Mouse (Mus musculus) bone marrow macrophage, adult 2 months (primary cell): Measurements from ENCODE around the gene S100b. TPM values are rescaled to one million over a fixed set of nuclear protein-coding genes. Genes with fewer than 3 reads are reported as not detected.

Source experiments
- H3K27ac ChIP-seq: 2 replicates; pipeline ENCODE4 v1.5.1; 2012; ENCODE audit warnings: low read depth, low read length; ENCODE audit not compliant: insufficient read depth
- H3K4me1 ChIP-seq: 2 replicates; pipeline ENCODE4 v1.6.1; 2012; ENCODE audit warnings: low read length; ENCODE audit not compliant: control insufficient read depth, insufficient read depth
- H3K4me3 ChIP-seq: 2 replicates; pipeline ENCODE4 v1.5.1; 2012; ENCODE audit warnings: mild to moderate bottlenecking, low read length, moderate library complexity; ENCODE audit not compliant: insufficient read depth
- CTCF ChIP-seq: IDR thresholded peaks from 2 replicates; pipeline ENCODE4 v1.5.1; 2012; ENCODE audit warnings: low read depth, mild to moderate bottlenecking, low read length, moderate library complexity
- POLR2A ChIP-seq: IDR thresholded peaks from 2 replicates; pipeline ENCODE4 v1.6.1; 2012; ENCODE audit warnings: mild to moderate bottlenecking, low read depth, low read length, borderline replicate concordance
- polyA plus RNA-seq: library from polyadenylated mRNA; stranded (reverse); fragments of >200 nt; gene quantifications from 2 replicates; pipeline ENCODE4 v1.2.4, GENCODE M21; 2012; ENCODE audit not compliant: missing spikeins, insufficient read depth, insufficient read length

S100b gene
- polyA plus RNA-seq, 1 experiment, result not detected

GRCm38 (mm10) chr10:76239401-76239800 lies 14.3 kb upstream of the S100b start:
- no peak overlapping the region for H3K27ac ChIP-seq

DNA sequence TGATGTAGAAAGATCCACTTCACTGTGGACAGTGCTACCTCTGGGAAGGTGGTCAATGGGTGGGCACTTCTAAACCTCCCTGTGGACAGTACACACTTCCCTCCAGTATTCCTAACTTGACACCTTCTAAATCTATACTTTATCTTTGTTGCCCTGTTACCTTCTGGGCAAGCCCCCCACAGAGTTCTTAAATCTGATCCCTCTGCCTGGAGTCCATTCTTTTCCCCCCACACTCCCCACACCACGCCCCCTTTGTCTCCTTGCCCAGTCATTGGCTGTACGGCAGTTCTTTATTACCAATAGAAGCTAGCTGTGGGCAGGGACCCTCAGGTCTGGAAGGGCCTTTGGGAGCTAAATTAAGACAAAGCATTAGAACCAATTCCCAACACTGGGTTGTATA lies 8.5 kb upstream of the S100b start:
- TF ChIP-seq POLR2A (no peak), CTCF (no peak)
- no peak overlapping the region for H3K27ac ChIP-seq
- H3K4me3 ChIP-seq, result no peak overlapping the region
- H3K4me1 ChIP-seq, result peaks cover 2% of the 10 kb centered on the region

More at GRCm38 (mm10) chr10:76239401-76239800, 14.3 kb upstream of the S100b start:
- Histone ChIP-seq H3K4me3 (no peak overlapping the region), H3K4me1 (peaks cover 12% of the 10 kb centered on the region)
- no peak for TF ChIP-seq POLR2A
- no peak for TF ChIP-seq CTCF

DNA sequence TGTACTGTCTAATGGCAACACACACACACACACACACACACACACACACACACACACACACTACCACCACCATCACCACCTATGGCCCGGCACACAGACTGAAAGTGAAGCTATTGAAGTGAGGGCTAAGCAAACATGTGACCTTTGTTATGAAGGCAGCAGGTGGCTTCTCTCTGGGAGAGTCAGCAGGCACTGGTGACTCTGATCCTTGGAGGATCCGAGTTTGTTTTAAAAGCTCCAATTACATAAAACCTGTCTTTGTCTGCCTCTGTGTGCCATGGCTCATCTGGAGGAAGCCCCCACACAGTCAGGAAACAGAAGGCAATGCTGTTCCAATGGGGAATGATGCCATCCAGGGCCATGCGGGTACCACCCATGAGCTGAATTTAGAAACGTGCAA lies 7.1 kb upstream of the S100b start:
- Histone ChIP-seq H3K27ac (no peak overlapping the region), H3K4me3 (no peak overlapping the region), H3K4me1 (peaks cover 2% of the 10 kb centered on the region)
- TF ChIP-seq CTCF (no peak), POLR2A (no peak)

GRCm38 (mm10) chr10:76247960-76248646 lies 5.5 kb upstream of the S100b start:
- TF ChIP-seq POLR2A (no peak), CTCF (no peak)
- Histone ChIP-seq H3K4me3 (no peak overlapping the region), H3K4me1 (peaks cover 7% of the 10 kb centered on the region), H3K27ac (no peak overlapping the region)

DNA sequence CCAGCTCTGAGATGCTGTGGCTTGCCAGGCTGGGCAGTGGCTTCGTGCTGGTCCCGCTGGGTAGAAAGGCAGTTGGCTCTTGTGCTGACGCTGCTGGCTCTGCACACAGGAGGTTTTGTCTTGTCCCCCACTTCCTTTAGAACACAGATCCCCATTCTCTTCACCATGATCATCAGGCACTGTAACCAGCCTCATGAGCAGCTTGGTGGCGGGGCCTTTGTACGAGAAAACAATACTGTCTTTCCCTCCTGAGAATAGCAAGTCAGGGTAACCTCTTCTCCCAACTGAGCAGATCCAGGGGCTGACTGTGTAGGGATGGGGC lies 5.0 kb upstream of the S100b start:
- Histone ChIP-seq H3K27ac (no peak overlapping the region), H3K4me1 (peaks cover 12% of the 10 kb centered on the region), H3K4me3 (no peak overlapping the region)
- TF ChIP-seq CTCF (no peak), POLR2A (no peak)

GRCm38 (mm10) chr10:76250870-76251269 lies 2.8 kb upstream of the S100b start:
- no peak overlapping the region for H3K27ac ChIP-seq
- no peak overlapping the region for H3K4me3 ChIP-seq
- TF ChIP-seq POLR2A, result no peak
- no peak for TF ChIP-seq CTCF
- H3K4me1 ChIP-seq, result peaks cover 14% of the 10 kb centered on the region

DNA sequence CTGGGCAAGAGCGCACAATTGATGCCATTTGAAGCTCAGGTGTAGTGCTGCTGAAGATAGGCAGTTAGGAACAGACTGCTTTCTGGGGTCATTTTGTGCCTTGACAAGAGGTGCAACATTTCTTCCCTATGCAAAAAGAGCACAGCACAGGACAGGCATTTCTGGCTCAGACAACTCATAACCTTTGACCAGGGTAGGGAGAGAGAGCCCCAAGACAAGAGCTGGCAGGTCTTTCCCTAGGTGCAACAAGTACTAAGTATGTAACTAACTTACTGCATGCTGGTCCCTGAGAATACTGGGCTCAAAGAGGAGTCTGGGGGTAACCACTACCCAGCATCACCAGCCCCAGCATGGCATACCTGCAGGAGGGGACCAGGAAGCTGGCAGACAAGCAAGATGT lies 574 bp upstream of the S100b start:
- Histone ChIP-seq H3K27ac (no peak overlapping the region), H3K4me3 (no peak overlapping the region)
- no peak for TF ChIP-seq CTCF
- TF ChIP-seq POLR2A, result no peak

GRCm38 (mm10) chr10:76255617-76256016 lies 2.0 kb downstream of the S100b start:
- TF ChIP-seq CTCF, result no peak
- Histone ChIP-seq H3K4me1 (peaks cover 49% of the 10 kb centered on the region), H3K4me3 (no peak overlapping the region), H3K27ac (no peak overlapping the region)

More for the DNA sequence above, 574 bp upstream of the S100b start:
- H3K4me1 ChIP-seq, result peaks cover 26% of the 10 kb centered on the region

GRCm38 (mm10) chr10:76257231-76257630 lies 3.6 kb downstream of the S100b start:
- H3K4me3 ChIP-seq, result no peak overlapping the region
- peak overlapping the region; percentile 97 for H3K27ac ChIP-seq
- H3K4me1 ChIP-seq, result peaks cover 49% of the 10 kb centered on the region
- TF ChIP-seq POLR2A (no peak), CTCF (no peak)

- Histone ChIP-seq H3K27ac (peak overlapping the region; percentile 97), H3K4me3 (peak overlapping the region; percentile 47), H3K4me1 (peaks cover 46% of the 10 kb centered on the region)
- TF ChIP-seq CTCF (no peak), POLR2A (no peak)
Measured at GRCm38 (mm10) chr10:76257719-76258390, 4.2 kb downstream of the S100b start.

DNA sequence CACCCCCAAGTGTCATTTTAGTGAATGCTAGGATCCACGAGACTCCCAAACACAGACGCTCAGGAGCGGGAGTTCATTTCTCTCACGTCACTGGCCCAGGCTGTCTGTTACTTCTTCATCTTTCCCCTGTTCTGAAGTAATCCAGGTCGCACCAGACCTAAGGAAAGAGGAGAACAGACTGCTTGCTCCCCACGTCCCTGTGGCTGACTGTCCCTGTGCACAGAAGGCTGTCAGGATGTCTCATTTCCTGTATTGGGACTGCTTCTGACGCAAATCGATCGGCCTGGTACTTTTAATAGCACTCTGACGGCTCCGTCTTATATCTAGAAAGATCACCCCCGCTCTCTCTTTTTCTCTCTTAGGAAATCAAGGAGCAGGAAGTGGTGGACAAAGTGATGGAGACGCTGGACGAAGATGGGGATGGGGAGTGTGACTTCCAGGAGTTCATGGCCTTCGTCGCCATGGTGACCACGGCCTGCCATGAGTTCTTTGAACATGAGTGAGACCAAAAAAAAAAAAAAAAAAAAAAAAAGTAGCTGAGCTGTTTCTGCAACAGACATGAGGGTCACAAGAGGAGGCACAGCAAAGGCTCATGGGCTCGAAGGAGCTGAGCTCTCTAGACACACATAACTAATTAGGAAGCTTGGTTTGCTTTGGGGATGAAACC lies 6.0 kb downstream of the S100b start:
- Histone ChIP-seq H3K27ac (no peak overlapping the region), H3K4me1 (peaks cover 37% of the 10 kb centered on the region), H3K4me3 (no peak overlapping the region)
- TF ChIP-seq CTCF (no peak), POLR2A (no peak)
